Mouse (Mus musculus): ENCODE measurements around the gene Arntl. TPM values are rescaled to one million over a fixed set of nuclear protein-coding genes. Genes with fewer than 3 reads are reported as not detected.
A peak's percentile ranks its signal among the peaks of the same experiment; 100 is the strongest.

Arntl gene
- polyA plus RNA-seq, 1 experiment: 12.6 TPM

DNA sequence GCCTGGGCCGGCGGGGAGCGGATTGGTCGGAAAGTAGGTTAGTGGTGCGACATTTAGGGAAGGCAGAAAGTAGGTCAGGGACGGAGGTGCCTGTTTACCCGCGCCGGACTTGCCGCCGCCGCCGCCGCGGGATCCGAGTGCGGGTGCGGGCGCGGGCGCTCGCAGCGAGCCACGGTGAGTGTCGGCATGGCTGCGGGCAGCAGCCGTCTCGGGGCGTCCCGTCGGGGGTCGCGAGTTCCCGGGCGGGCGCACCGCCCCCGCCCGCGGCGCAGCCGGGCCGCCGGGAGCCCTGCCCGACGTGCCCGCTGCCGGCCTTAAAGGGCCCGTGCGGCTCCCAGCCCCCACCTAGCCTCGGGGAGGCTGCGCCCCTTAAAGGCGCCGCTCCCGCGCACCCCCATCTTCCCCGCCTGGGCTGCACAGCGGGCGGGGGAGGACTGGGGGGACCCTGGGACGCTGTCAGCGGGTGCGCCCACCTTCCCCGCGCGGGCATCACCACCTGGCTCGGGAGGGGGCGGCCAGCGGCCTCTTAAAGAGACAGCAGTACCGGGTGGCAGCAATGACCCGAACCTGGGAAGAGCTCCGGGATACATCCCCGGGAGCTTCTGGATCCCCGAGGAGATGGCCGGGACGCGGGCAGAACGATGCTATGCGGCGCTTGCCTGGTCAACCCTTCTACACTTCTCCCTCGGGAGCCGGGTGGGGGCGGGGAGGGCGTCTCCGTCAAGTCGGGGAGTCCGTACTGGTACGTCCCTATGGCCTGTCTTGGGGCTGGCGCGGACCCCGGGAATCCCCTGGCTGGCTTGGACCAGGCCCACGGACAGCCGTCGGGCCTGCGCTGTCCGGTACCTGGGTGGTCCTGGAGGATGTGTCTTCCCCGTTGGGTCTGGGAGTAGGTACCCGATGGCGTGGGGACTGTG, 464 bp downstream of the Arntl start:
- peaks cover 21% of the 10 kb centered on the region for H3K4me1 ChIP-seq (ENCODE audit: control insufficient read depth, insufficient read depth, low read length)
- H3K4me3 ChIP-seq (ENCODE audit: insufficient read depth, low read length): peak overlapping the region; percentile 58
- TF ChIP-seq CTCF (IDR thresholded peaks at IDR 0.05; ENCODE audit: low read depth, low read length) (no peak), POLR2A (IDR thresholded peaks at IDR 0.05; ENCODE audit: borderline replicate concordance, low read depth, low read length) (no peak)
- peak overlapping the region; percentile 51 for H3K27ac ChIP-seq (ENCODE audit: insufficient read depth, low read depth, low read length)

DNA sequence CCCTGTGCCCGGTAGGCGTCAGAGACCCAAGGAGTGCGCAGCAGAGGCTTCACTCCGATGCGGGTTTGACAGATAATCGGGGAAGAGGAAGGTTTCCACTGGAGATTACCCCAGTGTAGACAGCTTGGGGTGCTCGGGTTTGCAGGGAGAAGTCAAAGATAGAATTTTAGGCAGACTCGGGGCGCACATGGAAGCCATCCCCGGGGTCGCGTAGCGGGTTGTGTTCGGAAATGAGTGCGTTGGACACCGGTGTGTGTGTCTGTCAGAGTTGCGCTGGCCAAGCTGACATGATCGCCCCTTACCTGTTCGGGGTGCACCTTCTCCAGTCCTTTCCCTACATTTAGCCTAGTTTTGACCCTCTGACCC, 1.1 kb downstream of the Arntl start:
- no peak overlapping the region for H3K27ac ChIP-seq (ENCODE audit: insufficient read depth, low read depth, low read length)
- H3K4me3 ChIP-seq (ENCODE audit: insufficient read depth, low read length): peak overlapping the region; percentile 58
- TF ChIP-seq CTCF (IDR thresholded peaks at IDR 0.05; ENCODE audit: low read depth, low read length) (no peak), POLR2A (IDR thresholded peaks at IDR 0.05; ENCODE audit: borderline replicate concordance, low read depth, low read length) (no peak)
- peaks cover 21% of the 10 kb centered on the region for H3K4me1 ChIP-seq (ENCODE audit: control insufficient read depth, insufficient read depth, low read length)

DNA sequence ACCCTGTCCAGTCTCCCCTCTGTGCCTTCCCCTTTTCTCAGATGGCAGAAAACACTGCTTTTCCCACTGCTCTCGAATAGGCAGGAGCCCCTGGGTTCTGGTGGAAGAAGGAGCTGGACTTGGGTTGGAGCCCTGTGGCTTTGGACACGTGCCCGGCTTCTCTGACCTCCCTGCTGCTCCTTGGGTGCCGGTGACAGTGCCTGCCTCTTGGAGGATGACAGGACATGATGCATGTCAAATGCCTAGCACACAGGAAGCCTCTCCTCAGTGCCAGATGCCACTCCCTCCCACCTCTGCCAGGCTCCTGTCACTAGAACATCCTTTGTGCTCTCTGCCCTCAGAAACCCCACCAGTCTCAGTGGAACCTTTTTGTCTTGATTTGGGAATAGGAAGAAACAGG, 3.2 kb downstream of the Arntl start:
- Histone ChIP-seq H3K4me1 (ENCODE audit: control insufficient read depth, insufficient read depth, low read length) (peaks cover 31% of the 10 kb centered on the region), H3K27ac (ENCODE audit: insufficient read depth, low read depth, low read length) (no peak overlapping the region), H3K4me3 (ENCODE audit: insufficient read depth, low read length) (no peak overlapping the region)
- no peak for TF ChIP-seq POLR2A (IDR thresholded peaks at IDR 0.05; ENCODE audit: borderline replicate concordance, low read depth, low read length)
- no peak for TF ChIP-seq CTCF (IDR thresholded peaks at IDR 0.05; ENCODE audit: low read depth, low read length)

DNA sequence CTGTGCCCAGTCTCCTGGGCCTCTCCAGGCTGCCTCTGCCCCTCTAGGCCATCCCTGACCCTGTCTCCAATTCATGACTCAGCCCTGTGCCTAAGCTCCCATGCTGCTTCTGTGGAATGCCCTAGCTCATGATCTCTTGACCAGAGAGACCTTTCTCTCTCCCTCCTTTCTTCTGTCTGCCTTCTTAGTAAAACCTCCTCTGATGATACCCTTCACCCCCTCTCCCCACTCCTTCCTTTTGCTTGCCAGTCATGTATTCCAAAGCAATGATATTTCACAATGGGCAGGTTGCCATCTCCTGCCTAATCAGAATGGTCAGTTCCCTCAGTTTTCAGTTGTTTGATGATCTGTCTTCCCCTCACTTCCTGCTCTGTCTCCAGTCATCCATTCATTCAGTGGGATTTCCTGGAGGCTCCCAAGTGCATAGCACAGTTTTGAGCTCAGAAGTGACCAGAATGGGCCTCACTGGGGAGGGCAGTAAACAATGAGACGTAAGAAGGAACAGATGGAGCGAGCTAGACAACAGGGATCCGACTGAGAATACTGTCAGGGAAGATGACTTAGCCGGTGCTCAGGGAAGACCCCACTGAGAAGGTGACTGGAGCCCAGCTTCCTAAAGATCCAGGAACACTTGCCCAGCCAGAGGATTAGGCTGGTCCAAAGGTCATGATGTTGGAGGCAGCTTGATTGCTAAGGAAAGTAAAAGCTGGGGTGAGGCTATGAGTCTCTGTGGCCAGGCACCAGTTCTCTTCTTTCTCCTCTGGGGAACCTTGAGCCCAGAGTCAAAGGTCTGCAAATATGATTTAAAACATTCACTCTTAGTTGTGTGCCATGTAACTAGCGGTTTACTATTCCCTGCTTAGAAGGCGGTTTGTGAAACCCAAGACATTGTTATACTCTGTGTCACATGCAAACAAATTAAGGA, 7.2 kb downstream of the Arntl start:
- Histone ChIP-seq H3K27ac (ENCODE audit: insufficient read depth, low read depth, low read length) (no peak overlapping the region), H3K4me3 (ENCODE audit: insufficient read depth, low read length) (no peak overlapping the region), H3K4me1 (ENCODE audit: control insufficient read depth, insufficient read depth, low read length) (peaks cover 24% of the 10 kb centered on the region)
- TF ChIP-seq CTCF (IDR thresholded peaks at IDR 0.05; ENCODE audit: low read depth, low read length) (no peak), POLR2A (IDR thresholded peaks at IDR 0.05; ENCODE audit: borderline replicate concordance, low read depth, low read length) (no peak)

DNA sequence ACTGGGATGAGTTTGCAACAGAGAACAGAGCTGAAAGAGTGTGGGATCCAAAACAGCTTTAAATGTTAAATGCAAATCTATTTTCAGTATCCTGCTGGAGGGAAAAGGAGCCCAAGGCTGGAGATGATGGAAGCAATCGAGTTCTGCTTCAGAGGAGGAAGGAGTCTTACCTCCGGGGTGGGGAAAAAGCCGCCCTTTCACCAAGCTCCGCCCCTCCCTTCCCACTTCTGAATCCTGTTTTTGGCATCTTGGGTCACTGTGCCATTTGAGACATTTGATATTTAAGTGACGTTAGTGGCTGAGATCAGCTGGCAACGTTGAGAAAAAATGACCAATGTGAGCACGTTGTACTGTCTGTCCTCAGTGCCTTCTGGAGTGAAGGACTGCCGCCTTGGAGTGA, 8.9 kb downstream of the Arntl start:
- Histone ChIP-seq H3K4me3 (ENCODE audit: insufficient read depth, low read length) (no peak overlapping the region), H3K27ac (ENCODE audit: insufficient read depth, low read depth, low read length) (no peak overlapping the region), H3K4me1 (ENCODE audit: control insufficient read depth, insufficient read depth, low read length) (peaks cover 13% of the 10 kb centered on the region)
- no peak for TF ChIP-seq POLR2A (IDR thresholded peaks at IDR 0.05; ENCODE audit: borderline replicate concordance, low read depth, low read length)
- no peak for TF ChIP-seq CTCF (IDR thresholded peaks at IDR 0.05; ENCODE audit: low read depth, low read length)

DNA sequence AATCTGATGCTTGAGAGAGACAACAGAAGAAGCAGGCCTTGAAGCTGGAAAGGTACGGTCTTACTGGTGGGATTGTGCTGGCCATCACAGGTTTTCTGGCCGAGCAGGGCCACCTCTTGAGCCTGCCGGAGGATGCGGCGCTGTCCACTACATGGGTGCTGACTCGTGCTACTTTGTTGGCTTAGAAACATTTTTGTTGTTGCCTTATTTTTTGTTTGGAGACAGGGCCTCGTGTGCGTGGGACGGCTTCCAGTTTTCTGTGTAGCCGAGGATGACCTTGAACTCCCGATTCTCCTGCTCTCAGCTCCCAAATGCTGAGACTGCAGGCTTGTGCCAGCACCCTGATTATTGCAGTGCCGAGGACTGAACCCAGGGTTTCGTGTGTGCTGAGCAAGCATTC, 12.2 kb downstream of the Arntl start:
- no peak overlapping the region for H3K4me3 ChIP-seq (ENCODE audit: insufficient read depth, low read length)
- H3K4me1 ChIP-seq (ENCODE audit: control insufficient read depth, insufficient read depth, low read length): peaks cover 18% of the 10 kb centered on the region
- no peak for TF ChIP-seq POLR2A (IDR thresholded peaks at IDR 0.05; ENCODE audit: borderline replicate concordance, low read depth, low read length)
- TF ChIP-seq CTCF (IDR thresholded peaks at IDR 0.05; ENCODE audit: low read depth, low read length): no peak
- no peak overlapping the region for H3K27ac ChIP-seq (ENCODE audit: insufficient read depth, low read depth, low read length)

DNA sequence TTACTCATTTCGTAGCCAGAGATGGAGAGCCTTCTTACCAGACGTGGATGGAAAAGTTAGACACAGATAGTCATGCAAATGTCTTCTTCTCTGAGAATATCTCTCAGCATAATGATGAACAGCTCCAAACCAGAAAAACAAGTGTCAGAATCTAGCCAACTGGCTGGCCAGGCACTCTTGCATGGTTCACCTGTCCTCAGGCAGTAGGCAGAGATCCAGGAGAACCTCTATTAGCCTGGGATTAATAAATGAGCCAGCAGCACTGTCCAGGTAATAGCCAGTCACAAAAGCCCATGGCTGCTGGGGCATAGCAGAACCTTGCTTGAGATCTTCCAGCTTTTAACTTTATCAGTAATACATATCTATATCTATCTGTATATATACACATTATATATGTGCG, 12.6 kb downstream of the Arntl start:
- TF ChIP-seq POLR2A (IDR thresholded peaks at IDR 0.05; ENCODE audit: borderline replicate concordance, low read depth, low read length) (no peak), CTCF (IDR thresholded peaks at IDR 0.05; ENCODE audit: low read depth, low read length) (no peak)
- no peak overlapping the region for H3K27ac ChIP-seq (ENCODE audit: insufficient read depth, low read depth, low read length)
- peaks cover 16% of the 10 kb centered on the region for H3K4me1 ChIP-seq (ENCODE audit: control insufficient read depth, insufficient read depth, low read length)
- H3K4me3 ChIP-seq (ENCODE audit: insufficient read depth, low read length): no peak overlapping the region

DNA sequence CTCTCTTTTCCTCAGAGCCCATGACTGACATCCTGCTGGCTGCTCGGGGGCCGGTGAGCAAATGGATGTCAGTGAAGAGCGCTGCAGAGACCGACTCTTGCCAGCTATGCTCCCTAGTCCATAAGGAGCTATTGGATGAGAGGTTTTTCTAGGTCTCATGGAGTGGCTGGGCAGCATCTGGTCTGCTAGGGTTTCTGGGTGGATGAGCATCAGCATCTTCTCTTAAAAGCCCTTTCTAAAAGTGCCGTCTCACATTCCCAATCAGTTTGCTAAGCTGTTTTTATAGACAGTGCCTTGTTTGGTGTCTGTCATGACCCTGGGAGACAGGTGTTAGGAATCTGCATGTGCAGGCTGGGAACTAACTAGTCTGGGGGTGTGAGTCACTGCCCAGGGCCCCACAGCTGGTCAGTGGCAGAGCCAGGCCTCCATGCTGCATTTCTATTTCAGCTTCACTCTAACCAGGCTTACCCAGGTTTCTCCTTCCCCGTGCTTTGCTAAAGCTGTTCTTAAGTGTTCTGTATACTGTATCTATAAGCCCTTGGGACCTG, 13.5 kb downstream of the Arntl start:
- H3K27ac ChIP-seq (ENCODE audit: insufficient read depth, low read depth, low read length): no peak overlapping the region
- no peak overlapping the region for H3K4me3 ChIP-seq (ENCODE audit: insufficient read depth, low read length)
- TF ChIP-seq POLR2A (IDR thresholded peaks at IDR 0.05; ENCODE audit: borderline replicate concordance, low read depth, low read length) (no peak), CTCF (IDR thresholded peaks at IDR 0.05; ENCODE audit: low read depth, low read length) (no peak)
- peaks cover 21% of the 10 kb centered on the region for H3K4me1 ChIP-seq (ENCODE audit: control insufficient read depth, insufficient read depth, low read length)

DNA sequence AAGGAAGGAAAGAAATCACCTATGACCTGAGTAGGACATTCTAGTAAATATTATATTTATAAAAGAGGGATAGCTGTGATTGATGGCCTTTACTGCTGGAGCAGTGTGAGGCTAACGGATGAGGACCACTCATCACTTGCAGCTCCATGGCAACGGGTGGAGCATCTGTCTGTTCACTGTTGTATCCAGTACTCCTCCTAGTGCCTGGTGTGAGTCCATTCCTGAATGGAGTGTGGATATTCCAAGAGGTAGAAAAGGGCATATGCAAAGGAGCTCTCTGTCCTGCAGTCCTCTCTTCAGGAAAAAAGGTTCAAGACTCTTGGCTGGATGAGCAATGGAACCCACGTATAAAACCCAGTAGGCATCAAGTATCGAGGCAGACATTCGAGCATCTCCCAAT, 15.6 kb downstream of the Arntl start:
- Histone ChIP-seq H3K4me1 (ENCODE audit: control insufficient read depth, insufficient read depth, low read length) (peaks cover 18% of the 10 kb centered on the region), H3K4me3 (ENCODE audit: insufficient read depth, low read length) (no peak overlapping the region), H3K27ac (ENCODE audit: insufficient read depth, low read depth, low read length) (no peak overlapping the region)
- no peak for TF ChIP-seq CTCF (IDR thresholded peaks at IDR 0.05; ENCODE audit: low read depth, low read length)
- TF ChIP-seq POLR2A (IDR thresholded peaks at IDR 0.05; ENCODE audit: borderline replicate concordance, low read depth, low read length): no peak
